Mouse (Mus musculus): Measurements from ENCODE around the gene Foxo1.
A peak's percentile ranks its signal among the peaks of the same experiment; 100 is the strongest.

- TF ChIP-seq EP300 (IDR thresholded peaks at IDR 0.05; ENCODE audit: low read depth in 1 of 2, low read length in 2 of 2): no peak
- no peak for TF ChIP-seq CTCF (IDR thresholded peaks at IDR 0.05 in 2 of 3, conservative IDR thresholded peaks at IDR 0.05 in 1 of 3; ENCODE audit: control insufficient read depth in 1 of 3, insufficient read depth in 1 of 3, low read depth in 2 of 3, low read length in 3 of 3, poor library complexity in 1 of 3, severe bottlenecking in 1 of 3)
- TF ChIP-seq GATA1 (IDR thresholded peaks at IDR 0.05; ENCODE audit: low read depth, low read length): peak; percentile 72
- no peak for TF ChIP-seq POLR2A (IDR thresholded peaks at IDR 0.05; ENCODE audit: control insufficient read depth in 1 of 2, insufficient read depth in 1 of 2, low read depth in 1 of 2, low read length in 2 of 2, poor library complexity in 1 of 2)
- TF ChIP-seq RCOR1 (IDR thresholded peaks at IDR 0.05; ENCODE audit: low read depth, low read length): no peak
- no peak for TF ChIP-seq USF1 (IDR thresholded peaks at IDR 0.05; ENCODE audit: low read depth, low read length)
- TF ChIP-seq SMC3 (IDR thresholded peaks at IDR 0.05; ENCODE audit: low read depth, low read length): no peak
- no peak for TF ChIP-seq E2F4 (IDR thresholded peaks at IDR 0.05; ENCODE audit: borderline replicate concordance, low read depth, low read length)
- TF ChIP-seq NELFE (IDR thresholded peaks at IDR 0.05; ENCODE audit: low read depth, low read length): no peak
- TF ChIP-seq TCF12 (IDR thresholded peaks at IDR 0.05; ENCODE audit: low read depth, low read length): no peak
- TF ChIP-seq ZNF384 (IDR thresholded peaks at IDR 0.05; ENCODE audit: low read depth, low read length): no peak; the same call in 1 of the 2 replicates
Measured at GRCm38 (mm10) chr3:52267293-52267651, 864 bp upstream of the Foxo1 start.
